Mouse (Mus musculus) liver, adult 2 months (tissue): ENCODE measurements around the gene Wdr20. TPM values are rescaled to one million over a fixed set of nuclear protein-coding genes. Genes with fewer than 3 reads are reported as not detected.
"Not testable (repeated sequence)": the region's sequence is repeated elsewhere in the genome, so short reads cannot be mapped to it uniquely, and the experiment has no call there.

ENCODE experiments used
- DNase-seq: peaks from one replicate; pipeline ENCODE4 v3.0.0-alpha.2; 2011; ENCODE audit warnings: low read depth, low spot score; ENCODE audit errors: extremely low read depth
- H3K27ac ChIP-seq: fragments of 200-500 bp; replicated peaks from 2 replicates; pipeline ENCODE4 v1.5.1; 2012; ENCODE audit warnings: low read depth, mild to moderate bottlenecking, control low read depth, inconsistent platforms, low read length; ENCODE audit not compliant: insufficient read depth
- H3K27me3 ChIP-seq: fragments of 200-500 bp; 2 replicates; pipeline ENCODE4 v1.6.1; 2012; ENCODE audit warnings: mild to moderate bottlenecking, moderate library complexity, low read length, inconsistent platforms; ENCODE audit not compliant: control insufficient read depth, insufficient read depth
- H3K36me3 ChIP-seq: fragments of 200-500 bp; 2 replicates; pipeline ENCODE4 v1.6.1; 2012; ENCODE audit warnings: low read length, inconsistent platforms; ENCODE audit not compliant: control insufficient read depth, insufficient read depth
- H3K4me1 ChIP-seq: fragments of 200-500 bp; 2 replicates; pipeline ENCODE4 v1.6.1; 2011; ENCODE audit warnings: low read length; ENCODE audit not compliant: control insufficient read depth, insufficient read depth
- H3K4me3 ChIP-seq: fragments of 200-500 bp; 2 replicates; pipeline ENCODE4 v1.5.1; 2011; ENCODE audit warnings: low read depth, mild to moderate bottlenecking, control low read depth, low read length, moderate library complexity; ENCODE audit not compliant: insufficient read depth
- H3K79me2 ChIP-seq: fragments of 200-500 bp; 2 replicates; pipeline ENCODE4 v1.6.1; 2012; ENCODE audit warnings: inconsistent platforms, mild to moderate bottlenecking, low read length, moderate library complexity; ENCODE audit not compliant: control insufficient read depth, insufficient read depth
- H3K9ac ChIP-seq: fragments of 200-500 bp; 2 replicates; pipeline ENCODE4 v1.6.1; 2012; ENCODE audit warnings: low read depth, mild to moderate bottlenecking, control low read depth, inconsistent platforms, low read length
- CTCF ChIP-seq: fragments of 200-500 bp; IDR thresholded peaks from 2 replicates; pipeline ENCODE4 v1.5.1; 2011; ENCODE audit warnings: low read depth, low read length, control low read depth
- POLR2A ChIP-seq: fragments of 200-500 bp; IDR thresholded peaks from 2 replicates; pipeline ENCODE4 v1.6.1; 2011; ENCODE audit warnings: low read length, control low read depth; ENCODE audit not compliant: insufficient read depth; ENCODE audit errors: extremely low read depth
- WGBS: fragments of 180-500 bp; shearing (Covaris S2); methylation state at CpG from one replicate; pipeline ENCODE4 v1.1.7; 2018; 5-methylcytosine and 5-hydroxymethylcytosine counted together
- polyA plus RNA-seq: library from polyadenylated mRNA; depleted of rRNA; stranded (reverse); fragments of >200 nt; gene quantifications from 2 replicates; pipeline ENCODE4 v1.2.3, GENCODE M21; 2012
- total RNA-seq: library from RNA; depleted of rRNA; stranded (reverse); fragments of >200 nt; gene quantifications from 2 replicates; pipeline ENCODE4 v1.2.3, GENCODE M21; 2014

Gene Wdr20
- total and polyA plus RNA-seq, 2 experiments: 16.5 to 21.0 TPM

- Histone ChIP-seq H3K4me3 (no peak overlapping the region), H3K27ac (no peak overlapping the region), H3K36me3 (no peaks in the 10 kb centered on the region), H3K79me2 (no peaks in the 10 kb centered on the region), H3K4me1 (no peaks in the 10 kb centered on the region), H3K27me3 (no peaks in the 10 kb centered on the region), H3K9ac (no peak overlapping the region)
- 93% methylated on average over 5 of the region's 5 CpGs for WGBS
- DNase-seq: no peak
- no peak for TF ChIP-seq CTCF
- no peak for TF ChIP-seq POLR2A
Measured at GRCm38 (mm10) chr12:110725051-110725450, 12.7 kb upstream of the Wdr20 start.

GRCm38 (mm10) chr12:110725489-110725888 is 12.3 kb upstream of the Wdr20 start:
- Histone ChIP-seq H3K79me2 (no peaks in the 10 kb centered on the region), H3K27me3 (no peaks in the 10 kb centered on the region), H3K9ac (no peak overlapping the region), H3K4me3 (no peak overlapping the region), H3K27ac (no peak overlapping the region), H3K4me1 (no peaks in the 10 kb centered on the region), H3K36me3 (no peaks in the 10 kb centered on the region)
- DNase-seq: no peak
- no peak for TF ChIP-seq POLR2A
- TF ChIP-seq CTCF: no peak
- WGBS: 81% methylated on average over 5 of the region's 5 CpGs

GRCm38 (mm10) chr12:110726428-110726827 is 11.3 kb upstream of the Wdr20 start:
- Histone ChIP-seq H3K4me3 (no peak overlapping the region), H3K4me1 (no peaks in the 10 kb centered on the region), H3K27ac (no peak overlapping the region), H3K27me3 (no peaks in the 10 kb centered on the region), H3K36me3 (no peaks in the 10 kb centered on the region), H3K9ac (no peak overlapping the region), H3K79me2 (no peaks in the 10 kb centered on the region)
- 57% methylated on average over 1 of the region's 1 CpGs for WGBS
- TF ChIP-seq POLR2A (no peak), CTCF (no peak)
- no peak for DNase-seq

GRCm38 (mm10) chr12:110733254-110733653 is 4.5 kb upstream of the Wdr20 start:
- not testable (repeated sequence) for H3K4me1 ChIP-seq, H3K9ac ChIP-seq, H3K4me3 ChIP-seq, H3K36me3 ChIP-seq, H3K79me2 ChIP-seq, H3K27me3 ChIP-seq, H3K27ac ChIP-seq
- peak; percentile 74 for DNase-seq
- 99% methylated on average over 3 of the region's 3 CpGs for WGBS

- WGBS: 10% methylated on average over 4 of the region's 4 CpGs
- no peak overlapping the region for H3K4me3 ChIP-seq
- no peak for DNase-seq
- TF ChIP-seq CTCF (no peak), POLR2A (no peak)
- H3K27me3 ChIP-seq: no peaks in the 10 kb centered on the region
- no peak overlapping the region for H3K9ac ChIP-seq
- peaks cover 25% of the 10 kb centered on the region; the same call in 1 of the 2 replicates for H3K79me2 ChIP-seq
- no peak overlapping the region for H3K27ac ChIP-seq
- no peaks in the 10 kb centered on the region for H3K36me3 ChIP-seq
- peaks cover 9% of the 10 kb centered on the region; the same call in 1 of the 2 replicates for H3K4me1 ChIP-seq
Measured at GRCm38 (mm10) chr12:110736641-110737040, 1.1 kb upstream of the Wdr20 start.

- WGBS: under 1% methylated on average over 72 of the region's 72 CpGs
Measured at GRCm38 (mm10) chr12:110738158-110738921, 596 bp downstream of the Wdr20 start.

More at GRCm38 (mm10) chr12:110738158-110738921, 596 bp downstream of the Wdr20 start:
- TF ChIP-seq POLR2A (no peak), CTCF (0 out of 2 replicates have a peak, but pooled peaks have one; percentile 13)
- peak overlapping the region; percentile 97 for H3K4me3 ChIP-seq
- H3K27ac ChIP-seq: peak overlapping the region; percentile 86
- no peaks in the 10 kb centered on the region for H3K36me3 ChIP-seq
- peaks cover 9% of the 10 kb centered on the region; the same call in 1 of the 2 replicates for H3K4me1 ChIP-seq
- DNase-seq: peak; percentile 53
- peaks cover 27% of the 10 kb centered on the region; the same call in 1 of the 2 replicates for H3K79me2 ChIP-seq
- H3K27me3 ChIP-seq: no peaks in the 10 kb centered on the region
- peak overlapping the region; percentile 96 for H3K9ac ChIP-seq
